In the genomic region with DNA sequence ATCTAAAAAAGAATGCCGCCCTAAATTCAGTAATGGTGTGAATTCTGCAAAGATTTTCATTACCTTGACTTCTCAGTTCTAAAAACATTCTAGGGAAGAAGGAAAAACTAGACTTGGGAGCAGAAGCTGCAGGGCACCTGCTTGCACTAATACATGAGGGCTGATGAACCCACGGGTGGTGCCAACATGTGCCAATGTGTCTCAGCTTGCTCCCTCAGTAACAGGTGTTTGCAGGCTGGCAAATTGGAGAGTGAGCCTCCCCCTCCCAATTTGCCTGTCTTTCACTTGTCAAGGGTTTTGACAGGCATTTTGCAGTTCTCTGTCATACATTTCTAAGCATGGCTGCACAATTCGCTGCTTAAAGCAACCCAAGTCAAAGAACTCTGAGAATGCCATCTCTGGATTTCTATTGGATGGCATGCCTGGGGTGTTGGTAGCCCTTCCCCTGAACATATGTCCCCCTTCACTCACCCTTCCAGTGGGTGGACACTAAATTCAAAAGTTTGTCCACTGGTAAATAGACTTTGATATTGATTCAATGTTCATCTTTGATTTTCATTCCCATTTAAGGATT, we compare ENCODE assay signal across 15 mouse cellular contexts. TPM values are rescaled to one million over a fixed set of nuclear protein-coding genes. Genes with fewer than 3 reads are reported as not detected.
A peak's percentile ranks its signal among the peaks of the same experiment; 100 is the strongest.
DNase-seq lines count a peak whose midpoint lies in the region.
"Had no signal": no experiment of that assay in that cellular context is flagged by ENCODE, and none has a peak within 500 bp of the region (broad histone marks: within the 10 kb centered on the region; RNA-seq: fewer than 3 reads in every experiment).

No protein-coding gene starts in this region.

- DNase-seq in cerebellum, postnatal 25 days, result peak; percentile 21 to 49
- no peak for DNase-seq in cerebellum, adult 9-10 months
- peak; percentile 27 for DNase-seq in left cerebral cortex, postnatal 4 days
- DNase-seq in left cerebral cortex, postnatal 36 days (ENCODE audit: low spot score in 2 of 2), result no peak
- peak; percentile 65 for DNase-seq in brain, adult 2 months (ENCODE audit: low read depth, low spot score)
- peak; percentile 12 to 18 for DNase-seq in layer of hippocampus, adult 8-10 months (ENCODE audit: low spot score in 2 of 2)
- DNase-seq in embryo, embryonic 10 days (ENCODE audit: low spot score), result no peak
- no peak for DNase-seq in adrenal gland, postnatal 14 days
- DNase-seq: adrenal gland, postnatal 36 days; B cell, adult 2 months; gastrocnemius, postnatal 14 days; heart, adult 18-20 months; heart, postnatal 4 days; kidney, adult 9 months; kidney, postnatal 25 days had no signal

- intact Hi-C loops in left cerebral cortex, postnatal 4 days (cut with DNase I), result no loop called here
- intact Hi-C loops in left cerebral cortex, postnatal 36 days (cut with DNase I), result no loop called here

RNA-seq across cellular contexts. Expression of a gene that starts 14.5 kb away (rescaled TPM):
- total RNA-seq in left cerebral cortex, postnatal 4 days (2021), result 10 to 100 TPM; 49.2 to 53.4 TPM
- total RNA-seq in left cerebral cortex, postnatal 36 days (2021), result 10 to 100 TPM; 47.8 to 51.9 TPM
- total RNA-seq in layer of hippocampus, adult 8-10 months (2022), result 10 to 100 TPM; 42.1 to 47.3 (median 43.0) TPM
- total RNA-seq in adrenal gland, postnatal 14 days (2021), result 67.4 and 76.9 TPM in 2 replicates

Comparison
In these comparisons a context has a peak if more than half of its experiments do, and no peak if none do; other contexts are left out.
1. DNase-seq: peak in cerebellum, postnatal 25 days (2 of 2), left cerebral cortex, postnatal 4 days (single experiment), brain, adult 2 months (single experiment) and layer of hippocampus, adult 8-10 months (2 of 2); none in cerebellum, adult 9-10 months (single experiment), left cerebral cortex, postnatal 36 days (0 of 2), embryo, embryonic 10 days (single experiment) and adrenal gland, postnatal 14 days (single experiment).